Mouse (Mus musculus) kidney, embryonic 14.5 days (tissue): ENCODE measurements around the gene Ablim1. TPM values are rescaled to one million over a fixed set of nuclear protein-coding genes. Genes with fewer than 3 reads are reported as not detected.

Experiments used
- ATAC-seq: fragments of 200-750 bp; cut with Nextera tagmentation; 2 replicates; pipeline ENCODE4 v1.8.0; 2017; ENCODE audit warnings: moderate number of reproducible peaks, mild to moderate bottlenecking, moderate TSS enrichment, moderate library complexity; ENCODE audit not compliant: low FRiP score, low TSS enrichment
- H3K27ac ChIP-seq: fragments of 300-500 bp; sonication (generic); 2 replicates; pipeline ENCODE4 v1.5.1; 2014; ENCODE audit warnings: low read depth, mild to moderate bottlenecking, low read length, moderate library complexity, mixed read lengths
- H3K27me3 ChIP-seq: fragments of 300-500 bp; sonication (generic); 2 replicates; pipeline ENCODE4 v1.6.1; 2014; ENCODE audit warnings: mild to moderate bottlenecking, low read length; ENCODE audit not compliant: control insufficient read depth, insufficient read depth
- H3K36me3 ChIP-seq: fragments of 300-500 bp; sonication (generic); 2 replicates; pipeline ENCODE4 v1.6.1; 2014; ENCODE audit warnings: low read length, mixed read lengths; ENCODE audit not compliant: control insufficient read depth, insufficient read depth
- H3K4me1 ChIP-seq: fragments of 300-500 bp; sonication (generic); 2 replicates; pipeline ENCODE4 v1.6.1; 2014; ENCODE audit warnings: low read length, mixed read lengths; ENCODE audit not compliant: control insufficient read depth, insufficient read depth
- H3K4me2 ChIP-seq: fragments of 300-500 bp; sonication (generic); replicated peaks from 2 replicates; pipeline ENCODE4 v1.6.1; 2014; ENCODE audit warnings: low read depth, mild to moderate bottlenecking, low read length
- H3K4me3 ChIP-seq: fragments of 300-500 bp; sonication (generic); 2 replicates; pipeline ENCODE4 v1.5.1; 2014; ENCODE audit warnings: mild to moderate bottlenecking, low read length
- H3K9ac ChIP-seq: fragments of 300-500 bp; sonication (generic); 2 replicates; pipeline ENCODE4 v1.6.1; 2014; ENCODE audit warnings: low read depth, mild to moderate bottlenecking, low read length, moderate library complexity
- H3K9me3 ChIP-seq: fragments of 300-500 bp; sonication (generic); 2 replicates; pipeline ENCODE4 v1.6.1; 2016; ENCODE audit warnings: low read length; ENCODE audit not compliant: control insufficient read depth
- WGBS: fragments of 180-500 bp; shearing (Covaris S2); extraction: QIAGEN DNeasy Blood & Tissue Kit; methylation state at CpG from one replicate; pipeline ENCODE4 v1.1.7; 2014; 5-methylcytosine and 5-hydroxymethylcytosine counted together
- polyA plus RNA-seq: library from polyadenylated mRNA; unstranded; fragments of >200 nt; fragmentation: Nextera tagmentation; extraction: Ambion mirVana; gene quantifications from 2 replicates; pipeline ENCODE4 v1.2.1, GENCODE M21; 2014

The Ablim1 gene
- polyA plus RNA-seq, 1 experiment from 2014 or later, result 36.0 TPM

GRCm38 (mm10) chr19:57079606-57079981 lies 235.1 kb downstream of the Ablim1 start:
- no peak overlapping the region for H3K4me2 ChIP-seq
- no peak overlapping the region for H3K4me3 ChIP-seq
- ATAC-seq, result no peak
- WGBS, result 95% methylated on average over 3 of the region's 3 CpGs
- H3K36me3 ChIP-seq, result no peaks in the 10 kb centered on the region
- H3K27ac ChIP-seq, result no peak overlapping the region; the same call in 1 of the 2 replicates
- H3K9ac ChIP-seq, result no peak overlapping the region
- no peaks in the 10 kb centered on the region for H3K27me3 ChIP-seq
- peaks cover 9% of the 10 kb centered on the region for H3K4me1 ChIP-seq
- H3K9me3 ChIP-seq, result no peaks in the 10 kb centered on the region

GRCm38 (mm10) chr19:57078867-57079605 lies 235.7 kb downstream of the Ablim1 start:
- no peak overlapping the region for H3K4me2 ChIP-seq
- H3K27me3 ChIP-seq, result no peaks in the 10 kb centered on the region
- no peak overlapping the region for H3K4me3 ChIP-seq
- no peaks in the 10 kb centered on the region for H3K36me3 ChIP-seq
- no peaks in the 10 kb centered on the region for H3K9me3 ChIP-seq
- H3K27ac ChIP-seq, result peak overlapping the region; percentile 8; the same call in 1 of the 2 replicates
- no peak for ATAC-seq
- H3K9ac ChIP-seq, result no peak overlapping the region
- H3K4me1 ChIP-seq, result peaks cover 9% of the 10 kb centered on the region
- 71% methylated on average over 10 of the region's 10 CpGs for WGBS

DNA sequence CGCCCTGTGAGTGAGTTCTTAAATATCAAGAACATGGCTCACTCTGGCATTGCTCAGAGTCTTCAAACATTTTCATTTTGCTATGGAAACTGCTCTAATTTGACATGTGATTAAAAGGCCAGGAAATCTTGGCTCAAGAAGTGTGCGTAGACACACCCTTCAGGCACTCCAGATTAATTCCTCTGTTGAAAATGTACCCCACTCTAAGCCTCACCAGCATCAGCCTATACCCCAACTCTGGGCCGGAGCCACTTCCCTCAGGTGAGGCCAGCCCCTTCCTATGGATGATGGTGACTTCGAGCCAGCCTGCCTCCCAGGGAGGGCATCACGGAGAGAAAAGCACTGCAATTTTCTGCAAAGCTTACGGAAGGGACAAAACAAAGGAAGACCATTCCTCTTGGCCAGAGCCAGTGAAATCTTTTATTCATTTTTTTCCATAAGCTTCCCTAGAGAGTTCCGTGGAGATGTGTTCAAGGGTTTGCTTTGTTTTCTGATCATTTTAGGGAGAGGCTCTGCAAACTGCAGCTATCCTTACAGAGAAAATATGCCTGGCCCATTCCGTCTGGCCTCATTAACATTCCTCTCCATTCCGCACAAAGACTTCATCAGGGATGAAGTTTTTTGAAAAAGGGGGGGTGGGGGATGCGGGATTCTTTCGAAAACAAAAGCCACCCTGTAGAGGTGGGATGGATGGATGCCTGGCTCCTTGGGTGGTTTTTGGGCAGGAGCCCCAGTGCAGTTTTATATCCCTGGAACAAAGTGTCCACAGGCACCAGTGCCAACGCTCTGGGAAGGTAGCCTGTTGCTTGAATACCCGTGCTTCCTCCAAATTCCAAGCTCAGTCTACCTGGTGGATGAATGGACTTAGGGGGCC lies 236.7 kb downstream of the Ablim1 start:
- Histone ChIP-seq H3K27me3 (no peaks in the 10 kb centered on the region), H3K36me3 (no peaks in the 10 kb centered on the region), H3K4me1 (peaks cover 9% of the 10 kb centered on the region), H3K27ac (peak overlapping the region; percentile 8; the same call in 1 of the 2 replicates), H3K4me2 (no peak overlapping the region), H3K9me3 (no peaks in the 10 kb centered on the region), H3K4me3 (no peak overlapping the region), H3K9ac (no peak overlapping the region)
- 0 out of 2 replicates have a peak, but pooled peaks have one; percentile 28 for ATAC-seq
- WGBS, result 69% methylated on average over 13 of the region's 13 CpGs

- WGBS, result 94% methylated on average over 4 of the region's 4 CpGs
- H3K9ac ChIP-seq, result no peak overlapping the region
- H3K4me3 ChIP-seq, result no peak overlapping the region
- H3K9me3 ChIP-seq, result no peaks in the 10 kb centered on the region
- no peaks in the 10 kb centered on the region for H3K36me3 ChIP-seq
- H3K4me2 ChIP-seq, result no peak overlapping the region
- H3K27ac ChIP-seq, result no peak overlapping the region
- H3K27me3 ChIP-seq, result no peaks in the 10 kb centered on the region
- peaks cover 2% of the 10 kb centered on the region; the same call in 1 of the 2 replicates for H3K4me1 ChIP-seq
- no peak for ATAC-seq
These were observed 241.3 kb downstream of the Ablim1 start for GRCm38 (mm10) chr19:57073450-57073849.

- Histone ChIP-seq H3K4me2 (no peak overlapping the region), H3K36me3 (no peaks in the 10 kb centered on the region), H3K4me3 (no peak overlapping the region), H3K27me3 (no peaks in the 10 kb centered on the region), H3K27ac (no peak overlapping the region), H3K9me3 (no peaks in the 10 kb centered on the region), H3K9ac (no peak overlapping the region), H3K4me1 (no peaks in the 10 kb centered on the region)
- 66% methylated on average over 3 of the region's 3 CpGs for WGBS
- ATAC-seq, result no peak
These were observed 242.0 kb downstream of the Ablim1 start for GRCm38 (mm10) chr19:57072756-57073155.

DNA sequence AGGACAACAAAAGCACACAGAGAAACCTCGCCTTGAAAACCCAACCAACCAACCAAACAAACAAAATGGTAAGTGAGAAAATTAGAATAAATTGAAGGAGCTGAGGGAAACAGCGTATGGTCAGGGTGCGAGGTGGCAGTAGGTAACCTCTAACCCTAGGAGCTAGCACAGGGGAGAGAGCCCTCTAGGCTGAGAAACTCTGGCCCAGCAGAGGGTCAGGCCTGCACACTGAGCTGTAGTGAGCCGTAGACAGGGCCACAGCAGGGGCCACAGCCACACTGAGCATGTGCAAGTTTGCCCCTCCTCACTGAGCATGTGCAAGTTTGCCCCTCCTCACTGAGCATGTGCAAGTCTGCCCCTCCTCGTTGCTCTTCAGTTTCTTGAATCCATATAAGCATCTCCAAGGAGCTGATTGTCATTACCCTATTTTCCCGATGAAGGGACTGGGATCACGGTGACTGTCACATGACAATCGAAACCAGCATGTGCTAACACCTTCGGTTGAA lies 247.6 kb downstream of the Ablim1 start:
- no peaks in the 10 kb centered on the region for H3K4me1 ChIP-seq
- no peak overlapping the region for H3K27ac ChIP-seq
- no peaks in the 10 kb centered on the region for H3K9me3 ChIP-seq
- 94% methylated on average over 9 of the region's 9 CpGs for WGBS
- no peak overlapping the region for H3K4me3 ChIP-seq
- no peak overlapping the region for H3K4me2 ChIP-seq
- no peak overlapping the region for H3K9ac ChIP-seq
- 0 out of 2 replicates have a peak, but pooled peaks have one; percentile 24 for ATAC-seq
- no peaks in the 10 kb centered on the region for H3K27me3 ChIP-seq
- peaks cover 6% of the 10 kb centered on the region; the same call in 1 of the 2 replicates for H3K36me3 ChIP-seq

- Histone ChIP-seq H3K4me2 (no peak overlapping the region), H3K36me3 (peaks cover 6% of the 10 kb centered on the region; the same call in 1 of the 2 replicates), H3K9me3 (no peaks in the 10 kb centered on the region), H3K9ac (no peak overlapping the region), H3K27ac (no peak overlapping the region), H3K27me3 (no peaks in the 10 kb centered on the region), H3K4me3 (no peak overlapping the region), H3K4me1 (no peaks in the 10 kb centered on the region)
- ATAC-seq, result no peak
- WGBS, result 29% methylated on average over 3 of the region's 3 CpGs
These were observed 248.4 kb downstream of the Ablim1 start for GRCm38 (mm10) chr19:57066313-57066712.

GRCm38 (mm10) chr19:57062746-57063145 lies 252.0 kb downstream of the Ablim1 start:
- no peak for ATAC-seq
- Histone ChIP-seq H3K9me3 (peaks cover 2% of the 10 kb centered on the region; the same call in 1 of the 2 replicates), H3K27me3 (no peaks in the 10 kb centered on the region), H3K27ac (no peak overlapping the region), H3K4me2 (no peak overlapping the region), H3K4me3 (no peak overlapping the region), H3K9ac (no peak overlapping the region), H3K4me1 (peaks cover 7% of the 10 kb centered on the region; the same call in 1 of the 2 replicates), H3K36me3 (peaks cover 8% of the 10 kb centered on the region; the same call in 1 of the 2 replicates)
- 61% methylated on average over 4 of the region's 4 CpGs for WGBS
